Mouse (Mus musculus): Measurements from ENCODE around the gene Nfix.

Gene Nfix

DNA sequence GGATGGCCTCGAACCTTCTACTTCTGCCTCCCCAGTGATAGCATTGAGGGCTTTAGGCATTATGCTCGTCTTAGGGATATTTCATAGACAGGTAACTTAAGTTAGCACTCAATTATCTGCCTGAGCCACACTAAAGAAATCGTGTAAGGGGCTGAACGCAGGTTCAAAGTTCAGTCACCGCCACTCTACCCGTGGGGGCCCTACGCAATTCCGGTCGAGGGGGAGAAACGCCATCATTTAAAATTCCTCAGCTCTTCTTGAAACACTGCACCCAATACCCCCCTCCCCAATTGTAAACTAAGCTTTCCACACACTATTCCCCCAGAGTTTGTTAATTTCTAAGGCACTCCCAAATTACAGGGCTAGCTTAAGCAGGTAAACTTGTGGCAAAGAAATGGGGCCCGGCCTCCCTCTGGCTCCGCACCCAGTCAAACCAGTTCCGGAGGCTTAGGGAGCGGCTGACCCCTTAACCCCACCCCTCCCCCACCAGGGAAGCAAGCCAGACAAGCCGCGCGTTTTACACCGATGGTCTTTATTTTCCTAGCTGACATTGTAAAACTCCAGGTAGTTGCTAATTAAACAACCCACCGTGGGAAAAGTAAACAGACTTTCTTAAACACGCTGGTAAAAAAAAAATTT lies 139.2 kb downstream of the Nfix start:
- DNase-seq = peak; percentile 85

DNA sequence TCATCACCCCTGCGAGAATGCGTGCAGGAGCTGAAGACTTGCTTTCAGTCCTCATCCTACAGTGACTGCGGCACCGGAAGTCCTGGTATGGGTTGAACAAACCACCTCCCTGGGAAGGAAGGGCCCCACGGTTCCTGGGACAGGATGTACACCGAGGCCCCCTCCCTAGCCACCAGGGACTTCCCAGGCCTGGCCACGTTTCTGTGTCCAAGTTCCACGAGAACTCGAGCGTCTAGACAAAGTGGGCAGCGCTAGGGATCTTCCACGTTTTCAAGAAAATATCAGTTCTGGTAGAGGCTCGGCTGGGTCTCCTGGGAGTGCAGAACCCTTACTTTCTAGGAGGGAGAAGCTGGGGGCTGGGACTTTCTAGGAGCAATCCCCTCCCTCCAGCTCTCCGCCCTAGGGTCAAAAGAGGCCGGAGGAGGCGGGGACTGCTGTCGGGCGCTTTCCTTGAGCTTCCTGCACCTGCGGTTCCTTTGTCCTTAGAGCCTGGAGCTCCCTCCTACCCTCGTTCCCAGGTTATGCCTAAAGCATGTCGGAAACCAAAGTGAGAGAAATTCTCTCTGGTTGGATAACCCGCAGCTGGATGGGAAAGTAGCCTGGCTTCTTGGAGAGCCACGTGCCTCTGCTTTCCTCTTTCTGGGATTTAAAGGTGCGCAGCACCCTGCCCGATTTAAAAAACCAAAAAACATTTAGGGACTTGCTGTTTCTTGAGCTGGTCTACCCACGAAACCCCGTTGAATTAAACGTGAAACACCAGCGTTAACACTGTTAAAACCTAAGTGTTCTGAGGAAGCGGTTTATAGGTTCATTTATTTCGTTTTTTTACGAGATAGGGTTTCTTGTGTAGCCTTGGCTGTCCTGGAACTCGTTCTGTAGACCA lies 140.0 kb downstream of the Nfix start:
- peak; percentile 82 for DNase-seq

DNA sequence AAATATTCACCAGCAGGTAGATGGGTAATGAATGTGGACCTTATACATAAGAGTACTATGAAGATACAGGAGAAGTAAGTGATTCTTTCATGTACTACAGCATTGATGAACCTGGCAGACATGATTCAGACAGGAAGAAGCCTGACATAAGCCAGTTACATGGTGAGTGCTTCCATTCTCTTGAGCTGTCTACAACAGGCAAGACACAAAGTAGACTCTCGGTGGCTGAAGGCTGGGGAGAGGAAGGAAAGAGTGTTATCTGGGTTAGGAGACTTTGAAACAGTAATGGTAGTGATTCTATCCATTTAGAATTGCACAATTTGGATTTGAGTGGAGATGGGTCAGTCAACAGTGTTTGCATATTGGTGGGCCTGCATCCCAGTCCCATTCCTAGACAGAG lies 141.2 kb downstream of the Nfix start:
- no peak for DNase-seq

DNA sequence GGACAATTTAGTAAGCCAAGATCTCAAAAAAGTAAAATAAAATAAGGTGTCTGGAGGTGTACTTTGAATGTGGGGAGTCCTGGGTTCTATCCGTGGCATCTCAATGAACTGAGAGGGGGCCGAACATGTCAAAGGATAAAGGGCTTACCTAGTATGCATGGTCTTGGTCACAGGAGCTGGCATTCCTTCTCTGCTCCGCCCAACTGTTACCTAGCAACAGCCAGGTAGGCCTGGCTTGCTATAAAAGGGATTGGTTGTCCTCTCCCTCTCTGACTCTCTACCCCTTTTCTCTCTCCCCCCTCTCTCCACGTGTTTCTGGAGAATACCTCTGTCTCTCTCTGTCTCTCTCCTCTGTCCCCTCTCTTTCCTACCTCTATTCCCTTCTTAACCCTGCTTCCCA lies 142.5 kb downstream of the Nfix start:
- peak; percentile 46 for DNase-seq

DNA sequence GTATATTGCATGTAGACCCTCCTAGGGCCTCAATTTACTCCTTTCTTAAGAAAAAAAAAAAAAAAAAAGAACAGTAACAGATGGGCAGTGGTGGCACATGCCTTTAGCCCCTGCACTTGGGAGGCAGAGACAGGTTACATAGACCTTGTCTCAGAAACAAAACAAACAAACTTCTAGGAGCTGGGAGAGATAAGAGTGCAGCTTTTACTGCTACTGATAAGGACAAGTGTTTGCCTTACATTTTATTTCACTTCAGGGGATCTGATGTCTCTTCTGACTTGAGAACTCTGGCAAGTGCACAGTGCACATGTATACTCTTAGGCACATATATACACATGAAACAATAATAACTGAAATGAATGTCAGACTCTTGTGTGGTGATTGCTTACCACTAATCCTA lies 142.9 kb downstream of the Nfix start:
- DNase-seq = no peak

DNA sequence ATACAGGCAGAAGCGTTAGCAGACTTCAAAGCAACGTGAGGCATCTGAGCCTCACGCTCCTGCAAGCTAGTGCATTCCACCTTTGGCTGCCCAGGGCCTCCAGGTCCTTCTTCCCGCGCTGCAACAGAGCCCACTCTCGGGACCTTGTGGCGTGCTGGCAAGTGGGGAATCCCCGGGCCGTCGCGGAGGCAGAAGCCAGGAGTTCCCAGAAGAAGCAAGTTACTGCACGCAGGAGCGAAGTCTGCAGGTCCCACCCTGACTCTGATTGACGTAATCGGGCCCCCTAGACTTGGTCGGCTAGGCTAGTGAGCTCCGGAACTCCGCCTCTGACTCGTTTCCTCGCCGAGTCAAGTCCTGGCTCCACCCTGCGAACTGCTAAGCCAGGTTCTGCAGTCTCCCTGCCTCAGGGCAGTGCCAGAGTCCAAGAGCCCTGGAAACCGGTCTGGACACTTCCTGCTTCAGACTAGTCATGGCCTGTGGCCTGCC lies 143.5 kb downstream of the Nfix start:
- peak; percentile 93 for DNase-seq

DNA sequence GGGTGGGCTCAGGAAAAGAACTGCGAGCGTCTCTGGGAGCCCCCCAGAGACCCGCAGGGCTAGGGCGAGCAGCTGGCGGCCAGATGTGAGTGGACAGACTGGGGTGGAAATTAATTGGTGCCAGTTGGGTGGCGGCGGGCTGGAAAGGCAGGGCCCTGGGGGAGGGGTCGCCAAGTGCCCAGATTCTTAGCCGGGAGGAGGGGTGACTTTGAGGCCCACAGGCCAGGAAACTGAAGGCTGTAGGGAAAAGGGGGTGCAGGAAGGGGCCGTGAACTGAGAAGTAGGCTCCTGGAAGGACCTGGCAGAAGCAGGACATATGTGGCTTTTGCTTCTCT lies 144.0 kb downstream of the Nfix start:
- peak; percentile 46 for DNase-seq

DNA sequence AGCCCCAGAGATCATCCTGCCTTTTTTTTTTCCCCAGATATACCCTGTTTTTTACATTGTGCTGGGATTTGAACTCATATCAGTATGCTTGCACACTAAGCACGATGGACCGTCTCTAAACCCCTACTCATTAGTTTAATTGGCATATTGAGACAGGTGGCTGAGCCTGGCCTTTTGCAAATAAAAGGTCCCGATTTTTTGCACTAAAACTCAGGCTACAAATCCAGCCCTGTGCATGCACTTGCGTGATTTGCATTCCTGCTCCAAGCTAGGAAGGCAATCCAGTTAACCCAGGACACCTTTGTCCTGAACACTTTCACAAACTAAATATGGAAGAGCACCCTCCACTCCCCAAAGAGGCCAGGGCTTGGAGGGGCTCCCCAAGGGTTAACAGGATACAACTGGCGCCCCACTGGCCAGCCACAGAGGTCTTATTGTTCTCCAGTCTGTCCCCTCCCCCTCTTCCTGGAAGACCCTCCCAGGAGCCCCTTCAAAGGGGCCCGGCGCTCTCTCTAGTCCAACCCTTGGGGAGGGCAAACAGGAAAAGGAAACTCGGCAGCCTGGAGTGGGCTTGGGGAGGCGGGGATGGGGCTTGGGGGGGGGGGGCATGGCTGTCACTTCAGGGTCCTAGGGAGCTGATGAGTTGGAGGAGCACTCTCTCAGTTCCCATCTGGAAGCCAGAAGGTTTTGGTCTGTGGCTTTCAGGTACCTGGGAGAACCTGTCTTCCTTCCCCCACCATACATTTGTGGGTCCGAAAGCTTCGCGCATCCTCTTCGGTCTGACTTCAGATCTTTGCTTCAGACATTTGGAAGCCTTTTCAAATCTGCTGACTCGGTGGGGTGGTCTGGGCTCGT lies 144.6 kb downstream of the Nfix start:
- peak; percentile 66 for DNase-seq

DNA sequence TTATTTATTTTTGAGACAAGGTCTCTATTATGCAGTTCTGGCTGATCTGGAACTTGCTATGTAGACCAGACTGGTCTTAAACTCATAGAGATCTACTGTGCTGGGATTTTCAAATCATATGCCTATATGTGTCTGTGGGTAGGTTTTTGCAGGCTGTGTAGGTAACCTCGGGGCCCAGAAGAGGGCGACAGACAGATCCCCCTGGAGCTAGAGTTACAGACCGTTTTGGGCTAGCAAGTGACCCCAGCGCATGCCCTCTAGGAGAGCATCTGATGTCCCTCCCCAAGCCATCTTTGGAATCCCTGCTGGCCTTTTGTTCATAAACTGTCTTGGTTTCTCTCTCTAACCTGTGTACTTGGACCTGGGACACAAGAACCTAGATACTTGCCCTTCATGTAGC lies 145.5 kb downstream of the Nfix start:
- DNase-seq = no peak

DNA sequence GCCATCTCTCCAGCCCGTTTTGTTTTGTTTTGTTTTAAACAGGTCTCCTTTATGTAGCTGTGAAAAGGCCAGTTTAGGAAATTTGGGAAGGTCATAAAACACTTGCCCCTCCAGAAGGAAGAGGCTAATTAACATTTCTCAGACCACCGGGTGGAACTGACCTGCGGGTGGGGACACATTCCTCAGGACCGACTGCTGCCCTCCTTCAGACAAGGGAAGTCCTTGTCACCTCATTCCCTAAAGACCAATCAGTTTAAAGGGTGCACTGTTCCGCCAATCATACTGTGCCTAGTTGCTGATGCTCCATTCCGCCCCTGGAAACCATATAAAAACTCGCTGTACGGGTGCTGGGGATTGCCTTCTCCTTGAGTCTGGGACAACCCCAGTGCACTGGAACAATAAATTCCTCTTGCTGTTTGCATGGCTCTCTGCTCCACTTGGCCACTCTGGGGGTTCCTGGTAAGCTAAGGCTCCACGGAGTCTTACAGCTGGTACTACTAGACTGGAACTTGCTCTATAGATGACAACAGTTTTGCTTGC lies 147.0 kb downstream of the Nfix start:
- DNase-seq = no peak

DNA sequence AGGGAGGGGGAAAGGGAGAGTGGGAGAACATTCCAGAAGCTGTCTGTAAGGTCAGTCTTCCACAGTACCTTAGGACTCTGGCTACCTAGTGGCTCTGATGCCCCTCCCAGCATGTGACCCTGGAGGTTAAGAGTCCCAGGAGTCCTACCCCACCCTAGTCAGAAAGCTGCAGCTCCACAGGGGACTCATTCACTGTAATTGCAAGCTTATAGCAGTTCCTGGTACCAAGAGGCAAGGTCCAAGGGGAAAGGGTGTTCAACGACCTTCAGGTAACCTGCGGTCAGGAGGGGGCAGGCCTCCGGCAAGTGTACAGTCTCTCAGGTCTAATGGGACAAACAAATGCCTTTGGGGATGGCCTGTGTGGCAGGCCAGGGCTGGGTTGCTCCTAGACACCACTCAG lies 149.9 kb downstream of the Nfix start:
- no peak for DNase-seq
